Mouse (Mus musculus) large intestine, adult 2 months (tissue): Measurements from ENCODE around the gene Pde1b. TPM values are rescaled to one million over a fixed set of nuclear protein-coding genes. Genes with fewer than 3 reads are reported as not detected.

Experiments used
- DNase-seq: peaks from one replicate; pipeline ENCODE4 v3.0.0-alpha.2; 2012; ENCODE audit warnings: low read depth, low spot score
- WGBS: fragments of 180-500 bp; shearing (Covaris S2); methylation state at CpG from one replicate; pipeline ENCODE4 v1.1.7; 2018; 5-methylcytosine and 5-hydroxymethylcytosine counted together
- polyA plus RNA-seq: library from polyadenylated mRNA; depleted of rRNA; stranded (reverse); fragments of >200 nt; gene quantifications from 2 replicates; pipeline ENCODE4 v1.2.3, GENCODE M21; 2012

The Pde1b gene
- polyA plus RNA-seq, 1 experiment, result 8.2 TPM

DNA sequence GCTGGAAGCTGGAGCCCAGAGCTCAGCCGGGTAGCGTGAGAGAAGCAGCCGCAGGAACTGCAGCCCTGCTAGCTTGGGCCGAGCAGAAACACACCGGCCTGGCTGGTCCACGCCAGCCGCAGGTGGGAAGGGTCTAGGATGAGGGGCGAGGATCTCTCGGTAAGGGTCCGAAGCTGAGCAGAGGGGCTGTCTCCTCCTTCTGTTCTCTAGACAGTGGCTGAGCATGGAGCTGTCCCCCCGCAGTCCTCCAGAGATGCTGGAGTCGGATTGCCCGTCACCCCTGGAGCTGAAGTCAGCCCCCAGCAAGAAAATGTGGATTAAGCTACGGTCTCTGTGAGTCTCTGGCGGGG lies 392 bp downstream of the Pde1b start:
- DNase-seq, result no peak
- 3% methylated on average over 15 of the region's 15 CpGs for WGBS

GRCm38 (mm10) chr15:103503660-103504059 lies 826 bp downstream of the Pde1b start:
- WGBS, result 64% methylated on average over 12 of the region's 12 CpGs
- DNase-seq, result no peak

- no peak for DNase-seq
- WGBS, result 69% methylated on average over 3 of the region's 3 CpGs
Observed at GRCm38 (mm10) chr15:103509317-103509716, 6.5 kb downstream of the Pde1b start.

DNA sequence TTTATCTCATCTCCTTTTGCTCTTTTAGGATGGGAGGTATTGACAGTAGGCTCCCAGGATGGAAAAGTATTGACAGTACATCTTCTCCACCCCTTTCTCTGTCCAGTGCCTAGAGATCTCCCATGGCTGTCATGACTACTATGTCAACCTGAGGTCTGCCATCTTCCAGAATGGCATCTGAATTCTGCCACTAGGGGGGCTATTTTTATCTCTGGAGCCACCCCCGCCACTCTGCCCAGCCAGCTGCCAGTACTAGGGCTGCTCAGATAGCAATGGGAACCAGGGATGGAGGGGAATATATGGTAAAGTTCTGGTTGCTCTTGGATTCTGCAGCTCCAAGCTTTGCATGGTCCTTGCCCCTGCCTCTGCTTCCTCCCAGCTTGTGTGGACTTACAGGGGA lies 8.8 kb downstream of the Pde1b start:
- WGBS, result 94% methylated on average over 1 of the region's 1 CpGs

DNA sequence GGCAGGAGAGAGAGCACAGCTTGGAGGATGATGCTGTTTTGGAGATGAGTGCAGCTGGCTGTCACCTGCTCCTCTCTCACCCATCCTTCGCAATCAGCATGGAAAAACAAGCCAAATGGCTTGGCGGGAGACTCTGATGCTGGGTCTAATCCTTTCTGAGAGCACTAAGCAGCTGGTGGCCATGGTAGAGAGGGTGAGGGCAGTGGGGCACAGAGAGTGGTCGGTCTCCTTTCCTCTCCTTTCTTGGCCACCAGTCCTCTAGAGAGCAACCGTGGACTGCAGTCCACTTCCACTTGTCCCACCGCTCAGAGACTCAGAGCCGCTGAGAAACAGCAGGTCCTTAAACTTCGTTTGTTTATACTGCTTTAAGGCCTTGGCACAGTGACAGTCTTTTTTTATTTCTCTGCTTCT lies 10.8 kb downstream of the Pde1b start:
- no peak for DNase-seq
- WGBS, result 10% methylated on average over 7 of the region's 7 CpGs

More for the DNA sequence above, 8.8 kb downstream of the Pde1b start:
- no peak for DNase-seq

- peak; percentile 85 for DNase-seq
- WGBS, result 2% methylated on average over 10 of the region's 10 CpGs
Observed at GRCm38 (mm10) chr15:103514119-103514518, 11.3 kb downstream of the Pde1b start.

GRCm38 (mm10) chr15:103514914-103515313 lies 12.1 kb downstream of the Pde1b start:
- DNase-seq, result no peak
- 31% methylated on average over 3 of the region's 3 CpGs for WGBS

DNA sequence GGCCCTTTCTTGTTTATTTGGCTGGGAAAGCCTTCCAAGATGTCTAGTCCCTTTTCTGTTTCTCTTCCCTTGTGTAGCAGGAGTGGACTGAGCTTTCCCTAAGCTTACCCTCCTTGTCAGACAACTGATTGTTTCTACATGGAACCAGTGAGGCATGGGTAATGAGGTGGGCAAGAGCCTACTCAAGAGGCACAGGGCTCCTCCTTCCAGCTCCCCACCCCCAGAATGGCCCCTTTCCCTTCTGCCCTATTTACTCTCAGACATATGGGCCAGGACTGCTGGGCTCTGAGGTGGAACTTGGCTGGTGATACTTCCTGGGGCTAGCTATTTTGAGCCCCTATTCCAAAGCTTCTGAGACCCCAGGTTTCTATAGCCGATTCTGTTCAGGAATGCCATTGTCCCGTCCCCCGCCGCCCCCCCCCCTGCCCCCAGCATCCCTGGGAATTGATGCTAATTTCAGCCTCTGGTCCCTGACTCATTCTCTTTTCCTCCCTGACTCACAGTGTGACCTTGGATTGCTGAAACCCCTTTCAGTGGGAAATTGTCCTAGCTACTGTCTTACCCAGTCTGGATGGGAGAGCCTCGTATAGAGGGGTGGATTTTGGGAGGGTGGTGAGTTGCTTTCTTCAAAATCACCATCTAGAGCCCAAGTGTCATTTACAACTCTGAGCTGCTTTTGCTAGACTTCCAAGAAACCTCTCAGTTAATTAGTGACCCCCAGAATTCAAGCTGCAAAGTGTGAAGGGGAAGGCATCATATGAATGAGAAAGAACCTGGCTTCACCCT lies 16.0 kb downstream of the Pde1b start:
- no peak for DNase-seq
- WGBS, result 62% methylated on average over 5 of the region's 5 CpGs

- WGBS, result 55% methylated on average over 4 of the region's 4 CpGs
- DNase-seq, result no peak
Observed at GRCm38 (mm10) chr15:103519386-103520378, 16.8 kb downstream of the Pde1b start.

GRCm38 (mm10) chr15:103522458-103523099 lies 19.7 kb downstream of the Pde1b start:
- DNase-seq, result peak; percentile 52
- WGBS, result 24% methylated on average over 3 of the region's 3 CpGs

GRCm38 (mm10) chr15:103523156-103523555 lies 20.3 kb downstream of the Pde1b start:
- no peak for DNase-seq
- 53% methylated on average over 3 of the region's 3 CpGs for WGBS

GRCm38 (mm10) chr15:103530372-103530771 lies 27.5 kb downstream of the Pde1b start:
- DNase-seq, result peak; percentile 58
- WGBS, result 13% methylated on average over 5 of the region's 5 CpGs

DNA sequence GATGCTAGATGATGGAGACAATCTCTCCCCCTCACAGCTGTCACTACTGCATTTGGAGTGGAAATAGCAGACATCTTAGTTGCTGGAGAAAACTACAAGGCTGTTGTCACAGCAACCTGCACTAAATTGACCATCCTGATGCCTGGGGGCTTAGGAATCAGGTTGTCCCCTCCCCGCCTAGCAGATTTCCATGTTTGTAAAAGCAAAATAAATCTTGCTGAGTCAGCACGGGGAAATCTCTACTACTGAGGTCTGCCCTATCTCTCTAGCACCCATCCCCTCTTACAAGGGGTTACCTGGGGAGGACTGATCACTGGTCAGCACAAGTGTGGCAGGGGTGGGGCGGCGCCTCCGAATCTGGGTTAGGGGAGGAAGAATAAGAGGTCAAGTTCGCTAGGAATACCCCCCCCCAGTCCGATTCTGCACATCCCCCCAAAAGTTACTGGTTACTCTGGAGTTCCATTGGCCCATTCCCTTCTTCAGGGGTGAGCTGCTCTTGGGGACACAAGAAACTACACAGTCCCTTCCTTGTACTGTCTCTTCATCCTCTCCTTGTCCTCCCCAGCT lies 31.3 kb downstream of the Pde1b start:
- 83% methylated on average over 7 of the region's 7 CpGs for WGBS
- DNase-seq, result no peak

DNA sequence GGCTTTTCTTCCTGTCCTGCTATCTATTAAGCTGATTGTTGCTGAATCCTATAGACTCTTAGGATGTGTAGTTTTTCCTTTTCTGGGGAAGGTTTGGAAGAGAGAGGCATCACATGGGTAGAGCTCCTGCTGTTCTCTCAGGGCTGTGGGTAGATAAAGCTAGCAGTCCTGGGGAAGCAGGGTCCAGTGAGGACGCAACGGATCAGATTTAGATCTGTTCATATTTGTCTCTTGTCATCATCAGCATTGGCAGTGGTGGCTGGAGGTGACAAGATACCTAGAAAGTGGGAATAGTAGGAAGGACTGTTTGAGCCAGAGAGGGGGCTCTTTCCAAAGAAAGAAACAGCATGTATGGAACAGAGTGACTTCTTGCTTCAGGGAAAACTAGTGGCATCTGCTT lies 32.2 kb downstream of the Pde1b start:
- DNase-seq, result no peak
- WGBS, result 92% methylated on average over 2 of the region's 2 CpGs

GRCm38 (mm10) chr15:103535786-103536185 lies 33.0 kb downstream of the Pde1b start:
- 48% methylated on average over 1 of the region's 1 CpGs for WGBS
- no peak for DNase-seq

DNA sequence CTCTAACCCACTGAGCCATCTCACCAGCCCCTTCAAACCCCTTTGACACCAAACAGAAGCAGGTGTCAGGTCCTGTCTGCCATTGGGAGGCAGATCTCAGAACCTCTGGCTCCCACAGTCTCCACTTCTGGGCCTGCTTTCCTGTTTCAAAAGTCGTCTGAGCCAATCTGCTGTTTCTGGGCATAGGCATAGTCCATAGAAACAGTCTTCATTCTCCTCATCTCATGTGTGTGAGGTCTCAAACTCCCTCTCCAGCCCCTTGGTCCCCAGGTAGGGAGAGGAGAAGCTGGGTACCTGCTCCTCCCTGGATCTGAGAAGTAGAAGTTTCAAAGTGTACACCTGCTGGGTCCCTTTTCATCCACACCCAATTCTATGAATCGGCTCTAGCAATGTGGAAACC lies 33.6 kb downstream of the Pde1b start:
- DNase-seq, result no peak

GRCm38 (mm10) chr15:103537011-103537821 lies 34.4 kb downstream of the Pde1b start:
- no peak for DNase-seq
- 14% methylated on average over 37 of the region's 37 CpGs for WGBS

More for the DNA sequence above, 33.6 kb downstream of the Pde1b start:
- WGBS, result 39% methylated on average over 2 of the region's 2 CpGs

DNA sequence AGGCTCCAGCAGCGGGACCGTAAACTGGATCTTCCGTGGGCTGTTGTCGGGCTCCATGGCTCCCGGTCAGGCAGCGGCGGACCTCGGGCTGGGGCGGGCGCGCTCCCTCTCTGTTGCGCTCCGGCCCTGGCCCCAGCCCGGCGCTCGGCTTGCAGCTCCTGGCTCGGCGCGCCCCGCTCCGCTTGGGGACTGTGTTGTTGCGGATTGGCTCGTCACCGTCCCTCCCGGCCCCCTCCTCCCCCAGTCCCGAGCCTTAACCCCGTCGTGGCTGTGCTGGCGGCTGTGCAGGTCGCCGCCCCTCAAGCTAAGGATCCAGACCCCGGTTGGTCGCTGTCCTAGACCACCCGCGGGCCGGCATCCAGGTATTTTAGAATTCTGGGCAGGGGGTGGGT lies 35.0 kb downstream of the Pde1b start, which contains the start of gene Ppp1r1a:
Gene Ppp1r1a, minus strand, starts transcription at position 182 of the 392 bp plus-strand sequence.
- WGBS, result under 1% methylated on average over 36 of the region's 36 CpGs
- DNase-seq, result no peak

GRCm38 (mm10) chr15:103539259-103539658 lies 36.4 kb downstream of the Pde1b start:
- 68% methylated on average over 2 of the region's 2 CpGs for WGBS
- DNase-seq, result no peak
